Mouse (Mus musculus): ENCODE measurements around the gene Gm7347. TPM values are rescaled to one million over a fixed set of nuclear protein-coding genes. Genes with fewer than 3 reads are reported as not detected.

Gm7347 gene
- polyA plus RNA-seq, 1 experiment from 2014 or later: not detected

Other genes with a start within 250 kb of the Gm7347 start
- gene Gm21663, start 116.2 kb downstream of the Gm7347 start, polyA plus RNA-seq (2015; fragmentation: Nextera tagmentation; extraction: Ambion mirVana): not detected in 2 replicates
- 0.03 TPM in 1 of 2 replicates, not detected in the other for gene Gm21671, start 104.2 kb downstream of the Gm7347 start, polyA plus RNA-seq (2015; fragmentation: Nextera tagmentation; extraction: Ambion mirVana)
- gene Gm21680, start 85.9 kb downstream of the Gm7347 start, polyA plus RNA-seq (2015; fragmentation: Nextera tagmentation; extraction: Ambion mirVana): not detected in 2 replicates
- gene Gm21698, start 69.9 kb downstream of the Gm7347 start, polyA plus RNA-seq (2015; fragmentation: Nextera tagmentation; extraction: Ambion mirVana): not detected in 2 replicates
- not detected in 2 replicates for gene Gm1979, start 53.8 kb downstream of the Gm7347 start, polyA plus RNA-seq (2015; fragmentation: Nextera tagmentation; extraction: Ambion mirVana)
- not detected in 2 replicates for gene Gm5862, start 35.7 kb downstream of the Gm7347 start, polyA plus RNA-seq (2015; fragmentation: Nextera tagmentation; extraction: Ambion mirVana)
- not detected in 2 replicates for gene Speer4a, start 19.0 kb downstream of the Gm7347 start, polyA plus RNA-seq (2015; fragmentation: Nextera tagmentation; extraction: Ambion mirVana)
- not detected in 2 replicates for gene Gm10471, start 30.7 kb upstream of the Gm7347 start, polyA plus RNA-seq (2015; fragmentation: Nextera tagmentation; extraction: Ambion mirVana)
- gene 5031410I06Rik, start 46.8 kb upstream of the Gm7347 start, polyA plus RNA-seq (2015; fragmentation: Nextera tagmentation; extraction: Ambion mirVana): not detected in 2 replicates
- gene Gm10220, start 62.8 kb upstream of the Gm7347 start, polyA plus RNA-seq (2015; fragmentation: Nextera tagmentation; extraction: Ambion mirVana): not detected in 2 replicates
- gene Gm7361, start 199.1 kb upstream of the Gm7347 start, polyA plus RNA-seq (2015; fragmentation: Nextera tagmentation; extraction: Ambion mirVana): not detected in 2 replicates